Mouse (Mus musculus) cerebral cortex, adult 2 months (tissue): ENCODE data around the gene Krtap28-10.

Experiments
- WGBS: fragments of 180-500 bp; shearing (Covaris S2); methylation state at CpG from one replicate; pipeline ENCODE4 v1.1.7; 2018; 5-methylcytosine and 5-hydroxymethylcytosine counted together

Krtap28-10 gene

GRCm38 (mm10) chr1:83042380-83042779, at the start of gene Krtap28-10:
Gene Krtap28-10, minus strand, starts transcription at chr1:83042480.
- WGBS, result 91% methylated on average over 2 of the region's 2 CpGs

DNA sequence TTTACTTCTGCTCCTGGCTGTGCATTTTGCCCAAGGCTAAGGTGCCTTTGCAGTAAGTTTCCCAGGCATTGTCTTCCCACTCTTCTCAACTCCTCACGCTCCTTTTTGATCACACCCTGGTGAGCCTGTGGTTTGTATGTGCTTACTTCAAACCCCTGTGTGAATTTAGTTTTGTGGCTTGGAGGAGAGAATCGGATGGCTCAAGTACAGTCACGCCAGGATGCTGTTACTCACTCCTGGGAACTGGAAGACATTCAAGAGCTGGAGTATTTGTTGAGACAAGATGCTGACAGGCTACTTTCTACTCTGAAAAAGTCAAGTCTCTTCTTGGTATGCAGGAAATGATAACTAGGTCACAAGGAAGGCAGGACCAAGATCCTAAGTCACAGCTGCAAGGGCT, 49.0 kb upstream of the Krtap28-10 start:
- 60% methylated on average over 3 of the region's 3 CpGs for WGBS

DNA sequence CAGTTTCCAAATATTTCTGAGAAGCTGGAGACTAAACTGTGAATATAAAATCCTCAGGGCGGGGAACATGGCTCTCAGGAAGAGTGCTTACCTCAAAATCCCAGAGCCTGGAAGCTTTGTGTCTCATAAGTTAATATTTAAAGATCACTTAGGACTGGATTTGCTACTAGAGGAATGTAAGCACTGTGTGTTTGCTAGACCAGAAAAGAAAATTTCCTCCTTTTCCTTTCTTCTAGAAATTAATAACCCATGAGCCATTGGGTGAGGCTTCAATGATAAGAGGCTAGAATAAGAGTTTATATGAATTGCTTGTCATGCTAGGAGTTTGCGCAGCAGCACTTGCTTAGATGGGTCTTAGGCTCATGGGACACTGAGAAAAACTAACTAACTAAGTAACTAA, 42.5 kb upstream of the Krtap28-10 start:
- 94% methylated on average over 2 of the region's 2 CpGs for WGBS

DNA sequence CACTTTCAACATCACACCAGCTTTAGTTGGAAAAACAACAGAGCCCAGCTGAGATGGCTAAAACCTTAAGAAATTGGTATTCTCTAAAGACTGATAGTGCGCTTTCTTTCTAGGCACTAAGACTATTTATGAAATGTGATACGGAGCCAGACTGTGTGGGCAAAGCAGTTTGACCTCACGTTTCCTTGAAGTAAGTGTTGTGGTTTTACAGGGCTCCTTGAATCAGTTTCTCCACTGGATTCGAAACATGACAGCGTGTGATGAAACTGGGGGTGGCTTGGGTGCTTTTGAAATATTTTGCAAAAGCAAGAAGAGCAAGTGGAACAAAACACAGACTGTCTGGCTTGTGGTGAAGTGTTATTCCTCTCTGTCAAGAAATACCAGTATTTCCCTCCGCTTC, 34.7 kb upstream of the Krtap28-10 start:
- WGBS, result 57% methylated on average over 6 of the region's 6 CpGs

GRCm38 (mm10) chr1:83076190-83076917, 34.1 kb upstream of the Krtap28-10 start:
- WGBS, result 37% methylated on average over 11 of the region's 11 CpGs

- WGBS, result 32% methylated on average over 15 of the region's 15 CpGs
Measured at GRCm38 (mm10) chr1:83075526-83076189, 33.4 kb upstream of the Krtap28-10 start.

GRCm38 (mm10) chr1:83067205-83067604, 24.9 kb upstream of the Krtap28-10 start:
- 48% methylated on average over 10 of the region's 10 CpGs for WGBS

- WGBS, result 51% methylated on average over 4 of the region's 4 CpGs
Measured at GRCm38 (mm10) chr1:83066577-83066976, 24.3 kb upstream of the Krtap28-10 start.

DNA sequence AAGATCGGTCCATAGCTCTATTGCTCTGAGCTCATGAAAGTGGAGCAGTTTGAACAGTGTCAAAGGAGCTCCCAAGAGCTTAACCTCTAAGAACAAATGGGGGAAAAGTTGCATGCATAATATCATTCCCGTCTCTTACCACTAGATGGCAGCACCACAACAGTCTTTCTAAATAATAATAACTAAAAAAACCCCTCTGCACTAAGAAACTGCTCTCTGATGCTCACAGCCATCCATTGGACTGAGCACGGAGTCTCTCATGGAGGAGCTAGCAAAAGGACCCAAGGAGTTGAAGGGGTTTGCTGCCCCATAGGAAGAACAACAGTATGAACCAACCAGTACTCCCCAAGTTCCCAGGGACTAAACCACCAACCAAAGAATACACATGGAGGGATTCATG, 22.6 kb upstream of the Krtap28-10 start:
- WGBS, result 19% methylated on average over 3 of the region's 3 CpGs

DNA sequence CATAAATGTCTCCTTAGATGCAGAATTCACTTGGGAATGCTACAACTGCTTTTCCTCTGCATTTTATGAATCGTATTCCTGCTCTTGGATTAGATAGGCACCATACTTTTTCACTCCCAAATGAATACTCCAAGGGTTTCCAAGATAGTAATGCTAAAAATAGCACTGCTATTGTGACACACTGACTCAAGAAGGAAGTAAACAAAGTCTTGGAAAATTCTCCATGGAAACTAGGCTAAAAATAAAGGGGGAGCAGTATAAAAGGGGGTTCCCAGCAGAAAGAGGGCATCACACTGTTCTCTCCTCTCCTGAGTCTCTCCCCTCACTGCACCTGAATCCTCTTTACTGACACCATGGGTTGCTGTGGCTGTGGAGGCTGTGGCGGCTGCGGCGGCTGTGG, 18.4 kb upstream of the Krtap28-10 start, which contains the start of gene Krtap28-13:
Gene Krtap28-13 (plus strand): TSS at position 288 of the 400 bp plus-strand sequence.
- WGBS, result 81% methylated on average over 4 of the region's 4 CpGs

- 84% methylated on average over 9 of the region's 9 CpGs for WGBS
Measured at GRCm38 (mm10) chr1:83059278-83059677, 17.0 kb upstream of the Krtap28-10 start, which contains the start of gene A030005K14Rik. Gene A030005K14Rik, minus strand, starts transcription at chr1:83059378.

DNA sequence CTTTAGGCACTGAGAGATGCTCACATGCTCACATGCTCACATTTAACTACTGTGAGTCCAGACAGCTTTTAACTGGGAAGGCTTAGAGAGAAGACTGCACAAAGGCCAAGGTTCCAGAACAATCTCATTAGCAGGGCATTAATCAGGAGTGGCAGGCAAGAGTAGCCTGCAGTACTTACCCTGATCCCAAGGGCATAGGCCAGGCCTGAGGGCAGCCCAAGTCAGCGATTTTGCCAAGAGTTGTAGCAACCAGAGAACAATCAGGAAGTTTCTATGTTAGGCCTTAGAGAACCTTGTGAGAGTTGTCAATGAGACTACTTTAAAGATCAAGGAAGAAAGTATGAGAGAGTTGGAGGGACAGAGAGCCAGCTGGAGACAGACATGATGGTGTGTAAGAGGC, 16.2 kb upstream of the Krtap28-10 start:
- WGBS, result 94% methylated on average over 1 of the region's 1 CpGs

DNA sequence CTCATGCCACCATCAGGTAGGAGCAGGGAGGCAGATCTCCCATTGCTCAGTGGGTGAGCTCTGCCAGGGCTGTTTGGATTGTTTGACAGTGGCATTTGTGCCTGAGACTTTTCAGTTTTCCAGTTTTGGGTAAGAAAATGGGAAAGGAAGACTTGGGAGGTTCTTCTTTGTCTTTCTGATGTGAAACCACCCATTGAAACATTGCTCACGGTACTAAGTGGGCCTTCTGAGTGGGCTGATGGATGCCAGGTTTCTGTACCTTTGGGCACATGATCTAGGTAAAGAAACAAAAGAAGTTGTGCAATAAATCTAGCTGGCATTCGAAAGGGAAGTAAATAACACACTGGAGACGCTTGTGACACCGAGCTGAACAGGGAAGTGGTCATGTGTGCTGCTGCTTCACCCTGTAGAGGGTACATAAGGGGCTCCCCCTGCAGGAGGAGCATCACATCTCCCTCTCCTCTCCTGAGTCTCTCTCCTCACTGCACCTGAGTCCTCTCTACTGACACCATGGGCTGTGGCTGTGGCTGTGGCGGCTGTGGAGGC, 2.7 kb upstream of the Krtap28-10 start, which contains the start of gene Gm47969:
Gene Gm47969 (plus strand): TSS at position 51 of the 546 bp plus-strand sequence.
- 82% methylated on average over 5 of the region's 5 CpGs for WGBS

- WGBS, result 74% methylated on average over 4 of the region's 4 CpGs
Measured at GRCm38 (mm10) chr1:83039080-83039479, 3.2 kb downstream of the Krtap28-10 start.

DNA sequence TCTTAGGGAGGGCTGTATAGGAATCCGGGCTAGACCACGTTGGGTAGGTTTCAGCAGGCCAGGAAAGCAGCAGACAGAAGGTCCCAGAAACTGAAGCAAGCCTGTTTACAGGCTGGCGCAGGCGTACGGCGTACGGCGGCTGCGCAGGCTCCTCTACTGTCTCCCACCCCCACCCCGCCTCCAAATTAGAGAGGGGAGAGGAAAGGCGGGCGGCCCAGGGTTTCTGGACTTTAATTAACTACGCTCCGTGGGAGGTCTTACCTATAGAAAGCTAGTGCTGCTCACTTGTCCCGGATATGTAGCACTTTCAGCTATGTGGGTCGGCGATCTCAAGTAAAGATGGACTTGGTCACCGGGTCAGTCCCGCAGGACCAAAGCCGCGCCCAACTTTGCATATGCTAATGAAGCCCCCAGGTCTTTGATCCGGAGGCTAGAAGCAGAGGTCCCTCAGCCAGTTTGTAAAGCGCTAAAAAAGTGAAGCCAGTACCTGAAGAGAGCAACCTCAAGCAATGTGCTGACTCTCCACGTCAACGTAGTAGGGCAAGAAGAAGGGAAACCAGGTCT, 4.1 kb downstream of the Krtap28-10 start, which contains the start of gene Slc19a3:
Gene Slc19a3 (minus strand): TSS at position 340 of the 564 bp plus-strand sequence.
- WGBS, result 1% methylated on average over 25 of the region's 25 CpGs

DNA sequence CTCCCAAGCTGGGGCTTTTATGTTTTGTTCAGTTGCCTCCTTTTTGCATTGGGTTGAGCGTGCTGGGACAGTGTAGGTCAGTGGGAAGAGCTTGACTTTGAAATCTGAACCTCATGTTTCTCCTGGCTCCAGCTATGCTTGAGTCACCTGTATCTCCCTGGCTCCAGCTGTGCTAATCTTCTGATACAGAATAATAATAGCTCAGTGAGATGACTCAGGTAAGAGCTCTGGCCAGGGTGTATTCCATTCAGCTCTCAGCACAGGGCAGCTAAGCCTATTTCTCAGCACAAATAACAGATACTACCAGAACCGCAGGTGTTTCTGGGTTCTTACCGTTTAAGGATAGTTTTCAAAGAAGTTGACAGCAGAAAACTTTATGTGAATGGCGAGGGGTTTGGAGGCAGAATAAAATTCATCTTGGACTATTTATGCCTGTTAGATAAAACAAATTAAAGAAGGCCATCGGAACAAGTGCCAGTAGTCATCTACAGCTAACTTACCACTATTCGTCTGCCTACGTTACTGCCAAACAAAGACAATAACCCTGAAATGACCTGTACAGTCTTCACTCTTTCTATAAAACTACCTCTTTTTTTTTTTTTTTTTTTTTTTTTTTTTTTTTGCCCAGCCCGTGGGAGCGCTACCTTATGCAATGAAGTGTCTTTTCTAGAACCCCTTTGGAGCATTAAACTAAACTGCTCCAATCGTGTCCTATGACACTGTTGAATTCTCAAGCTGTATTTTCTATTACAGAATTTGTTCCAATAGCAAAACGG, 5.2 kb downstream of the Krtap28-10 start:
- WGBS, result 61% methylated on average over 11 of the region's 11 CpGs

- WGBS, result 72% methylated on average over 5 of the region's 5 CpGs
Measured at GRCm38 (mm10) chr1:83034509-83034908, 7.8 kb downstream of the Krtap28-10 start.

DNA sequence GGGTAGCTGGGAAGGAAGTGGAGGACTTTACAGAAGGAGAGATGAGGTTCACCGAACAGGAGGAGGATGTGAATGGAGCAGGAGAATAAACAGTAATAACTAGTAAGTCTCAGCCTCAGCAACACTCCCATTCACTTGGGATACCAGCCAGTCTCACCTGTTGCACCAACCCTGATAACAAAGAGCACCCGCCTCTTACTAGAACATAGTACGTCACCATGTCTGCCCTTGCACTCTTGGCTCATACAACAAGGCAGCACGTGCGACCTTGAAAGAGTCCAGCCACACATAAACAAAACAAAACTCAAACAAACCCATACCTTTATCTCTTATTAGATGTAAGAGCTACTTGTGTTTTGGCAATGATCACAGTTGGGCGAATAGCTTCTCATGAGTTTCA, 9.8 kb downstream of the Krtap28-10 start:
- WGBS, result 79% methylated on average over 6 of the region's 6 CpGs

- 57% methylated on average over 1 of the region's 1 CpGs for WGBS
Measured at GRCm38 (mm10) chr1:83031950-83032349, 10.3 kb downstream of the Krtap28-10 start.

GRCm38 (mm10) chr1:83016556-83016955, 25.7 kb downstream of the Krtap28-10 start:
- 70% methylated on average over 1 of the region's 1 CpGs for WGBS

DNA sequence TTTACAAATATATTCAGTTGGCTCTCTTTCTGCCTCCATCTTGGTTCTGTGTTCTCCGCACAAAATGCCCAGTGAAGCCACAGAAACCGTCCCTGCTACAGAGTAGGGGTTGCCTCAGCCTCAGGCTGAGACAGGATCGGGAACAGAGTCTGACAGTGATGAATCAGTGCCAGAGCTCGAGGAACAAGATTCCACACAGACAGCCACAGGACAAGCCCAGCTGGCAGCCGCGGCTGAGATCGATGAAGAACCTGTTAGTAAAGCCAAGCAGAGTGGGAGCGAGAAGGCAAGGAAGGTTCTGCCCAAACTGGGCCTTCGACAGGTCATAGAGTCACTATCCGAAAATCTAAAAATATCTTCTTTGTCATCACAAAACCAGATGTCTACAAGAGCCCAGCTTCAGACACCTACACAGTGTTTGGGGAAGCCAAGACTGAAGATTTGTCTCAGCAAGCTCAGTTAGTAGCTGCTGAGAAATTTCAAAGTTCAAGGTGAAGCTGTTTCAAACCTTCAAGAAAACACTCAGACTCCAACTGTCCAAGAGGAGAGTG, 26.9 kb downstream of the Krtap28-10 start:
- 66% methylated on average over 10 of the region's 10 CpGs for WGBS
